Mouse (Mus musculus): Measurements from ENCODE around the gene Nrxn1.

GRCm38 (mm10) chr17:90836154-90837021, 256.5 kb downstream of the Nrxn1 start:
- TF ChIP-seq CTCF (IDR thresholded peaks at IDR 0.05; ENCODE audit: insufficient read depth, low read length) (no peak), POLR2A (IDR thresholded peaks at IDR 0.05; ENCODE audit: borderline replicate concordance, extremely low read depth, low read depth, low read length) (no peak)
